In genomic region chr13:71960277-71960672, GRCm38 (mm10) we compare ENCODE assay signal across 9 mouse cellular contexts. TPM values are rescaled to one million over a fixed set of nuclear protein-coding genes. Genes with fewer than 3 reads are reported as not detected.
DNase-seq lines count a peak whose midpoint lies in the region; ATAC-seq and TF ChIP-seq lines count a peak whose summit lies in the region.
"Had no signal": no experiment of that assay in that cellular context is flagged by ENCODE, and none has a peak within 500 bp of the region (broad histone marks: within the 10 kb centered on the region; RNA-seq: fewer than 3 reads in every experiment).

No protein-coding gene starts in this region.

- DNase-seq in kidney, adult 9 months: no peak
- DNase-seq in liver, postnatal 0 days: no peak
- no peak for DNase-seq in frontal cortex, postnatal 36 days (ENCODE audit: low spot score in 2 of 2)
- DNase-seq: heart, postnatal 4 days had no signal

- no peak overlapping the region for H3K9ac ChIP-seq in kidney, embryonic 16.5 days (replicated peaks; ENCODE audit: low read length)
- H3K9ac ChIP-seq in embryonic facial prominence, embryonic 15.5 days: no peak overlapping the region
- peak overlapping the region; percentile 67 for H3K9ac ChIP-seq in limb, embryonic 13.5 days
- peak overlapping the region; percentile 61 for H3K9ac ChIP-seq in neural tube, embryonic 13.5 days
- H3K9ac ChIP-seq in liver, postnatal 0 days (replicated peaks): no peak overlapping the region

- no peaks in the 10 kb centered on the region for H3K36me3 ChIP-seq in kidney, embryonic 16.5 days (ENCODE audit: insufficient read depth, low read length)
- no peaks in the 10 kb centered on the region for H3K36me3 ChIP-seq in embryonic facial prominence, embryonic 15.5 days
- peaks cover 3% of the 10 kb centered on the region; the same call in 1 of the 2 replicates for H3K36me3 ChIP-seq in limb, embryonic 13.5 days
- no peaks in the 10 kb centered on the region for H3K36me3 ChIP-seq in neural tube, embryonic 13.5 days
- H3K36me3 ChIP-seq in liver, postnatal 0 days (replicated peaks; ENCODE audit: insufficient read depth, low read length): no peaks in the 10 kb centered on the region

- TF ChIP-seq EP300 in liver, postnatal 0 days (IDR thresholded peaks at IDR 0.05; ENCODE audit: low read depth): no peak

- no peak for TF ChIP-seq CTCF in liver, postnatal 0 days (IDR thresholded peaks at IDR 0.05; ENCODE audit: low read depth)

- no peak overlapping the region for H3K27ac ChIP-seq in kidney, embryonic 16.5 days (ENCODE audit: low read length)
- H3K27ac ChIP-seq in embryonic facial prominence, embryonic 15.5 days (replicated peaks): no peak overlapping the region
- no peak overlapping the region for H3K27ac ChIP-seq in limb, embryonic 13.5 days
- no peak overlapping the region for H3K27ac ChIP-seq in neural tube, embryonic 13.5 days (replicated peaks)
- no peak overlapping the region for H3K27ac ChIP-seq in liver, postnatal 0 days (ENCODE audit: low read depth)

- peaks cover 12% of the 10 kb centered on the region for H3K4me1 ChIP-seq in kidney, embryonic 16.5 days (ENCODE audit: insufficient read depth, low read length)
- H3K4me1 ChIP-seq in embryonic facial prominence, embryonic 15.5 days: peaks cover 58% of the 10 kb centered on the region
- peaks cover 34% of the 10 kb centered on the region for H3K4me1 ChIP-seq in limb, embryonic 13.5 days
- H3K4me1 ChIP-seq in neural tube, embryonic 13.5 days (replicated peaks): peaks cover 64% of the 10 kb centered on the region
- H3K4me1 ChIP-seq in liver, postnatal 0 days (ENCODE audit: insufficient read depth): no peaks in the 10 kb centered on the region

- 1% methylated on average over 9 of the region's 9 CpGs for WGBS in kidney, embryonic 16.5 days
- 5% methylated on average over 9 of the region's 9 CpGs for WGBS in embryonic facial prominence, embryonic 15.5 days
- 1% methylated on average over 9 of the region's 9 CpGs for WGBS in limb, embryonic 13.5 days
- 6% methylated on average over 9 of the region's 9 CpGs for WGBS in neural tube, embryonic 13.5 days
- 7% methylated on average over 9 of the region's 9 CpGs for WGBS in liver, postnatal 0 days (ENCODE audit: insufficient replicate concordance)

- no peak for ATAC-seq in kidney, embryonic 16.5 days (ENCODE audit: low FRiP score, low TSS enrichment)
- ATAC-seq in embryonic facial prominence, embryonic 15.5 days (ENCODE audit: insufficient number of reproducible peaks, low FRiP score, low TSS enrichment, low read depth): no peak
- ATAC-seq in limb, embryonic 13.5 days (ENCODE audit: low FRiP score, low read depth): no peak
- no peak for ATAC-seq in neural tube, embryonic 13.5 days (ENCODE audit: low read depth)
- ATAC-seq in liver, postnatal 0 days: no peak
- ATAC-seq in megakaryocyte progenitor cell, adult 5-6 weeks (replicated peaks; ENCODE audit: poor library complexity): no peak

- peak overlapping the region; percentile 30 for H3K4me2 ChIP-seq in kidney, embryonic 16.5 days (replicated peaks; ENCODE audit: low read depth, low read length)
- H3K4me2 ChIP-seq in embryonic facial prominence, embryonic 15.5 days (replicated peaks): peak overlapping the region; percentile 44
- peak overlapping the region; percentile 83 for H3K4me2 ChIP-seq in limb, embryonic 13.5 days (replicated peaks)
- H3K4me2 ChIP-seq in neural tube, embryonic 13.5 days: peak overlapping the region; percentile 70
- no peak overlapping the region for H3K4me2 ChIP-seq in liver, postnatal 0 days (ENCODE audit: low read depth, low read length)

- H3K4me3 ChIP-seq in kidney, embryonic 16.5 days (ENCODE audit: low read length): peak overlapping the region; percentile 50
- H3K4me3 ChIP-seq in embryonic facial prominence, embryonic 15.5 days (replicated peaks): peak overlapping the region; percentile 52
- peak overlapping the region; percentile 66 for H3K4me3 ChIP-seq in limb, embryonic 13.5 days
- peak overlapping the region; percentile 52 for H3K4me3 ChIP-seq in neural tube, embryonic 13.5 days
- H3K4me3 ChIP-seq in liver, postnatal 0 days (ENCODE audit: low read depth, low read length): no peak overlapping the region

- peaks cover 96% of the 10 kb centered on the region for H3K27me3 ChIP-seq in kidney, embryonic 16.5 days (ENCODE audit: insufficient read depth, low read length)
- H3K27me3 ChIP-seq in embryonic facial prominence, embryonic 15.5 days: peaks cover 94% of the 10 kb centered on the region
- peaks cover 91% of the 10 kb centered on the region for H3K27me3 ChIP-seq in limb, embryonic 13.5 days
- H3K27me3 ChIP-seq in neural tube, embryonic 13.5 days: peaks cover 94% of the 10 kb centered on the region
- H3K27me3 ChIP-seq in liver, postnatal 0 days (ENCODE audit: insufficient read depth, low read length): peaks cover 94% of the 10 kb centered on the region

- no peaks in the 10 kb centered on the region for H3K9me3 ChIP-seq in kidney, embryonic 16.5 days (ENCODE audit: low read length)
- no peaks in the 10 kb centered on the region for H3K9me3 ChIP-seq in embryonic facial prominence, embryonic 15.5 days (replicated peaks)
- H3K9me3 ChIP-seq in limb, embryonic 13.5 days: no peaks in the 10 kb centered on the region
- H3K9me3 ChIP-seq in neural tube, embryonic 13.5 days: no peaks in the 10 kb centered on the region
- no peaks in the 10 kb centered on the region for H3K9me3 ChIP-seq in liver, postnatal 0 days (ENCODE audit: low read length)

RNA-seq across cellular contexts. Expression of gene Irx1, which starts 3.2 kb away (rescaled TPM):
- polyA plus RNA-seq in kidney, embryonic 16.5 days (2015; fragmentation: Nextera tagmentation; extraction: Ambion mirVana): 2.0 and 3.5 TPM in 2 replicates
- polyA plus RNA-seq in embryonic facial prominence, embryonic 15.5 days (2015; fragmentation: Nextera tagmentation; extraction: Ambion mirVana): 8.0 and 8.4 TPM in 2 replicates
- polyA plus RNA-seq in limb, embryonic 13.5 days (2015; fragmentation: Nextera tagmentation; extraction: Ambion mirVana): 6.5 and 9.4 TPM in 2 replicates
- polyA plus RNA-seq in neural tube, embryonic 13.5 days (2015; fragmentation: Nextera tagmentation; extraction: Ambion mirVana): 2.9 and 3.8 TPM in 2 replicates
- polyA plus RNA-seq in liver, postnatal 0 days (2015; fragmentation: Nextera tagmentation; extraction: Ambion mirVana): not detected in 2 replicates
- total RNA-seq in megakaryocyte progenitor cell, adult 5-6 weeks (2015): not detected in 2 replicates
- not detected in 2 replicates for total RNA-seq in megakaryocyte progenitor cell, adult 5-6 weeks (2017)

Comparison
In these comparisons a context has a peak if more than half of its experiments do, and no peak if none do; other contexts are left out.
1. H3K9ac ChIP-seq: peak in limb, embryonic 13.5 days (single experiment) and neural tube, embryonic 13.5 days (single experiment); none in kidney, embryonic 16.5 days (single experiment), embryonic facial prominence, embryonic 15.5 days (single experiment) and liver, postnatal 0 days (single experiment).